Mouse (Mus musculus) liver, postnatal 0 days (tissue): ENCODE measurements around the gene Cox19.

Experiments used
- CTCF ChIP-seq: sonication (generic); IDR thresholded peaks from 2 replicates; pipeline ENCODE4 v1.5.1; 2016; ENCODE audit warnings: antibody characterized with exemption, low read depth
- EP300 ChIP-seq: IDR thresholded peaks from 2 replicates; pipeline ENCODE4 v1.6.1; 2016; ENCODE audit warnings: antibody characterized with exemption, low read depth, mild to moderate bottlenecking

DNA sequence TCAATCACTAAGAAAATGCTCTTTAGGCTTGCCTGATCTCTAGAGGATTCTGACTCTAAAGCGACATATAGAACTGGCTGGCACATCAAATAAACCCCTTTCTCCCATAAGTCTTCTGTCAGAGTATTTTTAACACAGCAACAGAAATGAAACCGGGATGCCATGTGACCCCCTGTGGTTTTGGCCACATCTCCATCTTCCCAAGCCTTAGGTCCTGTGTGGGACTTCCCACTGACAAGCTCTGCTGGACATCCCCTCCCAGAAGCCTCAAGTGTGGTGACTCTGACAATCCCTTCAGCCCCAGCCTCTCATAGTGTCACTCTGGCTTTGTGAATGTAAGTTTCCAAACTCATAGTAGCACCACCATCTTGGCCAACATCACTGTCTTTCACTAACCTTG, 57.1 kb downstream of the Cox19 start:
- TF ChIP-seq CTCF: no peak
- TF ChIP-seq EP300: no peak
